Mouse (Mus musculus): ENCODE data around the gene Ankrd40. TPM values are rescaled to one million over a fixed set of nuclear protein-coding genes. Genes with fewer than 3 reads are reported as not detected.

The Ankrd40 gene
- total and polyA plus RNA-seq, 3 experiments, result 254 to 287 (median 285) TPM

DNA sequence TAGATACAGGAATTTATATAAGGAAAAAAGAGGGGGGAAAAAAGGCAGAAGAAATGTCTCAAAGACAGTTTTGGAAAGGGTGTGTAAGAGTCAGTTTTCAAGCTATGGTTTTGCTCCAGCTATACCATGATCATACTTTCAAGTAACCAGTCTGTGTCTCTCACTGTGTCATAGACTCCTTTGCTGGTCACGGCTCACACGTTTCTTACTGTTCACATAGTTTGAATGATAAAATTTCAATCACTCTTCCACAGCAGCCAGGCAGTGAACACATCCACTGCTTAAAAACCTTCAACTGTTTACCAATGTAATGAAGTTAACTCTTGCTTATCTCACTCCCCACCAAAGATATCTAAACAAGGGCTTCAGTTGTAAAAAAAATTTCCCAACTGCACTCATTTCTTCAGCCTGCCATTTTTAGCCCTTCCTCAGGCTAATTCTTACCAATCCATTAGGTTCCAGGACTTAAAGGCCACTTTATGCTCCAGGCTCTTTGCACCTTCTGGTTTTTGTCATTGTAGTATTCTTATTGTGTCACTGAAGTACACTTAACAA is 13.6 kb upstream of the Ankrd40 start:
- DNase-seq, result no peak
- peaks cover 70% of the 10 kb centered on the region for H3K36me3 ChIP-seq (ENCODE audit: control insufficient read depth, insufficient read depth, low read length)
- H3K27me3 ChIP-seq (ENCODE audit: control insufficient read depth, insufficient read depth, low read length), result no peaks in the 10 kb centered on the region
- intact Hi-C loops (cut with DNase I), result no loop called here
- H3K4me3 ChIP-seq, result no peak overlapping the region
- WGBS, result 42% methylated on average over 2 of the region's 2 CpGs
- H3K9ac ChIP-seq (ENCODE audit: low read depth, low read length), result no peak overlapping the region
- peaks cover 11% of the 10 kb centered on the region for H3K4me1 ChIP-seq (ENCODE audit: control insufficient read depth, insufficient read depth, low read length)
- TF ChIP-seq CTCF (IDR thresholded peaks at IDR 0.05) (no peak), POLR2A (IDR thresholded peaks at IDR 0.05; ENCODE audit: insufficient read depth, low read depth, low read length) (no peak), EP300 (IDR thresholded peaks at IDR 0.05; ENCODE audit: insufficient read depth, low read depth, low read length) (no peak)
- H3K27ac ChIP-seq, result no peak overlapping the region
- peaks cover 16% of the 10 kb centered on the region for H3K79me2 ChIP-seq (replicated peaks; ENCODE audit: control insufficient read depth, insufficient read depth, low read length)

DNA sequence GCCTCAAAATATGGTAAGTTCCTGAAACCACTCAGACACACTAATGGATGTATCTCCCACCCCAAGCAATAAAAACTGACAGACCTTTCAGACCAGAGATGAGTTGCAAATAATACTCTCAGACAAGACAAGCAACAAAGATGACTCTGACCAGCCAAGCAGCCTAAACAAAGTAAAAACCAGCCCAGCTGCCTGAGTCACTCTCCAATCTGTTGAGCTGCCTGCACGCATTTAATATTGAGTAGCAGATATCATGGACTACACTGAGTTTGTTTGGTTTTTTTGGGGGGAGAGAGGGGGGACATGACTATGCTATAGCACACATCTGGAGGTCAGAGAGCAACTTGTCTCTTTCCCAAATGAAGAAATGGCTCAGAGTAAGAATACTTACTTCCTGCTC is 12.5 kb upstream of the Ankrd40 start:
- Histone ChIP-seq H3K27me3 (ENCODE audit: control insufficient read depth, insufficient read depth, low read length) (no peaks in the 10 kb centered on the region), H3K36me3 (ENCODE audit: control insufficient read depth, insufficient read depth, low read length) (peaks cover 79% of the 10 kb centered on the region), H3K9ac (ENCODE audit: low read depth, low read length) (0 out of 2 replicates have a peak overlapping the region, but pooled peaks have one; percentile 9), H3K4me3 (no peak overlapping the region), H3K79me2 (replicated peaks; ENCODE audit: control insufficient read depth, insufficient read depth, low read length) (peaks cover 16% of the 10 kb centered on the region), H3K27ac (no peak overlapping the region), H3K4me1 (ENCODE audit: control insufficient read depth, insufficient read depth, low read length) (peaks cover 13% of the 10 kb centered on the region)
- intact Hi-C loops (cut with DNase I), result no loop called here
- TF ChIP-seq POLR2A (IDR thresholded peaks at IDR 0.05; ENCODE audit: insufficient read depth, low read depth, low read length) (no peak), EP300 (IDR thresholded peaks at IDR 0.05; ENCODE audit: insufficient read depth, low read depth, low read length) (no peak)
- 27% methylated on average over 1 of the region's 1 CpGs for WGBS
- DNase-seq, result no peak

DNA sequence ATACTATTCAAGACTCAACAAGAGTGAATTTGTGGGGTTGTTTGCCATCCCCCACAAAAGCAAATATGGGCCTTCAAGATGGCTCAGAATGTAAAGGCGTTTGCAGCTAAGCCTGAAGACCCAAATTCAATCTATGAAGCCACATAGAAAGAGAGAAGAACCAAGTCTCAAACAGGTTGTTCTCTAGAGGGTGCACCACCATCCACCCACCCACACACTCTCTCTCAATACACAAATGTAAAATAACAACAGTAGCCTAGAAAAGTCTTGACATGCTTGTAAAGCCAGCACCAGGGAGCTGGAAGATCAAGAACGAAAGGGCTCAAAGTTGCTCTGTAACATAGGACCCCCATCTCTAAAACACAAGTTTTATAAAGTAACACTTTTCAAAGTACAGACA is 11.3 kb upstream of the Ankrd40 start:
- H3K9ac ChIP-seq (ENCODE audit: low read depth, low read length), result no peak overlapping the region
- no peak overlapping the region for H3K4me3 ChIP-seq
- intact Hi-C loops (cut with DNase I), result no loop called here
- WGBS, result 70% methylated on average over 2 of the region's 2 CpGs
- no peak overlapping the region for H3K27ac ChIP-seq
- no peak for DNase-seq
- no peak for TF ChIP-seq CTCF (IDR thresholded peaks at IDR 0.05)
- no peak for TF ChIP-seq EP300 (IDR thresholded peaks at IDR 0.05; ENCODE audit: insufficient read depth, low read depth, low read length)
- TF ChIP-seq POLR2A (IDR thresholded peaks at IDR 0.05; ENCODE audit: insufficient read depth, low read depth, low read length), result no peak
- H3K4me1 ChIP-seq (ENCODE audit: control insufficient read depth, insufficient read depth, low read length), result peaks cover 13% of the 10 kb centered on the region
- H3K36me3 ChIP-seq (ENCODE audit: control insufficient read depth, insufficient read depth, low read length), result peaks cover 72% of the 10 kb centered on the region
- peaks cover 20% of the 10 kb centered on the region for H3K79me2 ChIP-seq (replicated peaks; ENCODE audit: control insufficient read depth, insufficient read depth, low read length)
- no peaks in the 10 kb centered on the region for H3K27me3 ChIP-seq (ENCODE audit: control insufficient read depth, insufficient read depth, low read length)

DNA sequence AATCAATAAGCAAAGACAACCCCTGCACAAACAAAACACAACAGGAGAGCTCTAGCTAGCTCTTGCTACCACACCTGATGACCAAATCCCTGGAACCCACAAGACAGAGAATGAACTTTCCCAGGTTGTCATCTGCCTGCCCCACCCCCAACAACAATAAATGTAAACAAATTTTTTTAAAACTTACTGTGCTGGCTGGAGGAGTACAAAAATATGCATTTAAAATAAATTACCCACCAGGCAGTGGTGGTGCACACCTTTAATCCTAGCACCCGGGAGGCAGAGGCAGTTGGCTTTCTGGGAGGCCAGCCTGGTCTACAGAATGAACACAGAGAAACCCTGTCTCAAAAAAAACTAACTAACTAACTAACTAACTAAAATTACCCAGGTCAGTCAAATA is 10.8 kb upstream of the Ankrd40 start:
- TF ChIP-seq POLR2A (IDR thresholded peaks at IDR 0.05; ENCODE audit: insufficient read depth, low read depth, low read length) (no peak), EP300 (IDR thresholded peaks at IDR 0.05; ENCODE audit: insufficient read depth, low read depth, low read length) (no peak), CTCF (IDR thresholded peaks at IDR 0.05) (no peak)
- WGBS, result 53% methylated on average over 1 of the region's 1 CpGs
- Histone ChIP-seq H3K4me1 (ENCODE audit: control insufficient read depth, insufficient read depth, low read length) (peaks cover 13% of the 10 kb centered on the region), H3K27me3 (ENCODE audit: control insufficient read depth, insufficient read depth, low read length) (no peaks in the 10 kb centered on the region), H3K36me3 (ENCODE audit: control insufficient read depth, insufficient read depth, low read length) (peaks cover 68% of the 10 kb centered on the region), H3K4me3 (no peak overlapping the region), H3K27ac (no peak overlapping the region), H3K9ac (ENCODE audit: low read depth, low read length) (no peak overlapping the region), H3K79me2 (replicated peaks; ENCODE audit: control insufficient read depth, insufficient read depth, low read length) (peaks cover 20% of the 10 kb centered on the region)
- no peak for DNase-seq
- intact Hi-C loops (cut with DNase I), result no loop called here

DNA sequence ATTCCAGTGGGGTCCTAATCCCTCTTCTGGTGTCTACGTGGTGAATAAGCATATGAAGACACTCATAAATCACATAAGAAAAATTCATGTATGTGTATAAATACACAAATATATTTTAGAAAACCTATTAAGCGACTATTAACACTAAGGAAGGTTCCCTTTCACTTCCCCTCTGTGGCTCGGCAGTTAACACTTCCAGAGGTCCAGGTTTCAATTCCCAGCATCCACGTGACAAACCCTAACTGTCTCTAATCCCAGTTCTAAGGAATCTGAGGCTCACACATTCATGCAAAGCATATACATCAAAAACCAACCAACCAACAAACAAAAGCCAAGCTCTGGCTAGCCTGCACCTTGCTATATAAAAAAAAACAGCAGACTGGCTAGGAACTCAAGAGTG is 10.3 kb upstream of the Ankrd40 start:
- TF ChIP-seq EP300 (IDR thresholded peaks at IDR 0.05; ENCODE audit: insufficient read depth, low read depth, low read length) (no peak), CTCF (IDR thresholded peaks at IDR 0.05) (no peak), POLR2A (IDR thresholded peaks at IDR 0.05; ENCODE audit: insufficient read depth, low read depth, low read length) (no peak)
- H3K9ac ChIP-seq (ENCODE audit: low read depth, low read length), result no peak overlapping the region
- DNase-seq, result no peak
- 35% methylated on average over 4 of the region's 4 CpGs for WGBS
- H3K4me3 ChIP-seq, result no peak overlapping the region
- peaks cover 20% of the 10 kb centered on the region for H3K79me2 ChIP-seq (replicated peaks; ENCODE audit: control insufficient read depth, insufficient read depth, low read length)
- intact Hi-C loops (cut with DNase I), result no loop called here
- H3K27me3 ChIP-seq (ENCODE audit: control insufficient read depth, insufficient read depth, low read length), result no peaks in the 10 kb centered on the region
- no peak overlapping the region for H3K27ac ChIP-seq
- H3K4me1 ChIP-seq (ENCODE audit: control insufficient read depth, insufficient read depth, low read length), result peaks cover 13% of the 10 kb centered on the region
- peaks cover 68% of the 10 kb centered on the region for H3K36me3 ChIP-seq (ENCODE audit: control insufficient read depth, insufficient read depth, low read length)

DNA sequence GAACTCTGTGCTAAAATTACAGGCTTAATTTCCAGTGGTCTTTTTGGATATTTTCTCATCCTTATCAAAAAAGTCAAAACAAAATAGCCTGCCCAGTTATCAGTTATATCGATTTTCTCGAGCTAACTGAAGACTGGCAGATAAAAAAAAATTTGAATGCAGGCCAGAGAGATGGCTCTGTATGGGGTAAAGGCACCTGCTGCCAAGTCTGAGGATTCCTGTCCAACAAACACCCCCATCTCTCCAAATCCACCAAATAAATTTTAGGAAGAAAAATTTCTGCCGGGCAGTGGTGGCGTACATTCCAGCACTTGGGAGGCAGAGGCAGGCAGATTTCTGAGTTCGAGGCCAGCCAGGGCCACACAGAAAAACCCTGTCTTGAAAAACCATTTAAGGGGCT is 9.7 kb upstream of the Ankrd40 start:
- Histone ChIP-seq H3K4me1 (ENCODE audit: control insufficient read depth, insufficient read depth, low read length) (peaks cover 11% of the 10 kb centered on the region), H3K79me2 (replicated peaks; ENCODE audit: control insufficient read depth, insufficient read depth, low read length) (peaks cover 18% of the 10 kb centered on the region), H3K9ac (ENCODE audit: low read depth, low read length) (no peak overlapping the region), H3K36me3 (ENCODE audit: control insufficient read depth, insufficient read depth, low read length) (peaks cover 63% of the 10 kb centered on the region), H3K27ac (no peak overlapping the region), H3K4me3 (no peak overlapping the region), H3K27me3 (ENCODE audit: control insufficient read depth, insufficient read depth, low read length) (no peaks in the 10 kb centered on the region)
- no peak for TF ChIP-seq POLR2A (IDR thresholded peaks at IDR 0.05; ENCODE audit: insufficient read depth, low read depth, low read length)
- TF ChIP-seq CTCF (IDR thresholded peaks at IDR 0.05), result no peak
- no peak for TF ChIP-seq EP300 (IDR thresholded peaks at IDR 0.05; ENCODE audit: insufficient read depth, low read depth, low read length)
- DNase-seq, result no peak
- intact Hi-C loops (cut with DNase I), result no loop called here
- 58% methylated on average over 5 of the region's 5 CpGs for WGBS

Measured in heart, adult 2 months (tissue).